Mouse (Mus musculus) limb, embryonic 14.5 days (tissue): ENCODE measurements around the gene Mst1. TPM values are rescaled to one million over a fixed set of nuclear protein-coding genes. Genes with fewer than 3 reads are reported as not detected.

Source experiments
- ATAC-seq: fragments of 200-750 bp; cut with Nextera tagmentation; 2 replicates; pipeline ENCODE4 v1.8.0; 2017; ENCODE audit warnings: low read depth, moderate number of reproducible peaks, moderate TSS enrichment; ENCODE audit not compliant: low FRiP score
- DNase-seq: peaks from one replicate; pipeline ENCODE4 v3.0.0-alpha.2; 2015; ENCODE audit warnings: low spot score
- H3K27ac ChIP-seq: fragments of 300-500 bp; sonication (generic); replicated peaks from 2 replicates; pipeline ENCODE4 v1.5.1; 2014; ENCODE audit warnings: low read depth, mild to moderate bottlenecking, low read length, moderate library complexity, mixed read lengths
- H3K27me3 ChIP-seq: fragments of 300-500 bp; sonication (generic); 2 replicates; pipeline ENCODE4 v1.6.1; 2014; ENCODE audit warnings: low read length, mixed read lengths; ENCODE audit not compliant: control insufficient read depth, insufficient read depth
- H3K36me3 ChIP-seq: fragments of 300-500 bp; sonication (generic); 2 replicates; pipeline ENCODE4 v1.6.1; 2014; ENCODE audit warnings: mild to moderate bottlenecking, low read length, moderate library complexity, mixed read lengths; ENCODE audit not compliant: control insufficient read depth, insufficient read depth
- H3K4me1 ChIP-seq: fragments of 300-500 bp; sonication (generic); 2 replicates; pipeline ENCODE4 v1.6.1; 2014; ENCODE audit warnings: antibody characterized with exemption, low read length, mixed read lengths; ENCODE audit not compliant: control insufficient read depth, insufficient read depth
- H3K4me2 ChIP-seq: fragments of 300-500 bp; sonication (generic); replicated peaks from 2 replicates; pipeline ENCODE4 v1.6.1; 2014; ENCODE audit warnings: low read depth, mild to moderate bottlenecking, low read length, moderate library complexity; ENCODE audit not compliant: severe bottlenecking
- H3K4me3 ChIP-seq: fragments of 300-500 bp; sonication (generic); replicated peaks from 2 replicates; pipeline ENCODE4 v1.5.1; 2014; ENCODE audit warnings: low read length
- H3K9ac ChIP-seq: fragments of 300-500 bp; sonication (generic); 2 replicates; pipeline ENCODE4 v1.6.1; 2014; ENCODE audit warnings: mild to moderate bottlenecking, low read depth, low read length, moderate library complexity; ENCODE audit not compliant: severe bottlenecking
- H3K9me3 ChIP-seq: fragments of 300-500 bp; sonication (generic); 2 replicates; pipeline ENCODE4 v1.6.1; 2016; ENCODE audit warnings: low read length; ENCODE audit not compliant: control insufficient read depth
- POLR2A ChIP-seq: fragments of 200-500 bp; IDR thresholded peaks from 2 replicates; pipeline ENCODE4 v1.8.0; 2012; ENCODE audit warnings: inconsistent platforms, mild to moderate bottlenecking, moderate library complexity, borderline replicate concordance; ENCODE audit not compliant: insufficient read depth, insufficient read length; ENCODE audit errors: extremely low read depth
- WGBS: fragments of 180-500 bp; shearing (Covaris S2); extraction: QIAGEN DNeasy Blood & Tissue Kit; methylation state at CpG from one replicate; pipeline ENCODE4 v1.1.7; 2014; 5-methylcytosine and 5-hydroxymethylcytosine counted together
- polyA plus RNA-seq, 2 experiments: library from polyadenylated mRNA; depleted of rRNA in 1 of 2; stranded (reverse) in 1 of 2; unstranded in 1 of 2; fragments of >200 nt; fragmentation: Nextera tagmentation in 1 of 2; extraction: Ambion mirVana in 1 of 2; gene quantifications; 2 replicates each; pipeline versions ENCODE4 v1.2.1 to v1.2.3; 2012 to 2014

Gene Mst1
- polyA plus RNA-seq, 2 experiments = 1.1 to 1.6 TPM

DNA sequence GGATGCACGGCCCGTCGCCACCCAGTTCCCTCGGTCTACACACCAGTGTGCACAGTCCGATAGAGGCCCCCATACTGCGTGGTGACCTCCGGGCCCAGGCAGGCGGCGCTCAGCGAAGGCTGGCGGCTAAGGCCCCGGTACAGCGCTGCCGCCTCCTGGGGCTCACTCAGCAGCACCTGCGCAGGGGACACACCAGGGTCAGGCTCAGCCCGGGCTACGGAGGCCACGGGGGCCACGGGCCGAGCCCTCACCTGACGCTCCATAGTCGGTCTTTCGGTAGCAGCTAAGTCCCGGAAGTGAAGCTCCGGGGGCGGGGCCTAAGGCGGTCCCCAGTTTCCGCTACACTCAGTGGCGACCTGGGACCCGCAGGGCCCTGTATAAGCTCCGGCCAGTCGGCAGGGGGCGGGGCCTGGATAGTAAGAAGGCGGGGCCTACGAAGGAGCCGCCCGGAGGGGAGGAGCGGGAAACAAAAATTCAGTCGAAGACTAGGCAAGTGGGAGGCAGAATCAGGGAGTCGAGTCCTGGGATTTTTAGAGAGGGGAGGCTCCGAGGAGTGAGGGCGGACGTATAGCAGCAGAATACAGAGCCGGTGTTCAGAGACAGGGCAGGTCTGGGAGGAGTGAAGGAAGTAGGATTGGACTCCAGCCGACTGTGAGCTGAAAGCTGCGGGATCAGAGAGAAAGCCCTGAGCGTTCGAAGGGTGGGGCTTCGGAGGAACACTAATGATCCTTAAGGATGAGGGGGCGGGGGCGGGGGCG lies 14.1 kb downstream of the Mst1 start, which contains the start of gene Apeh:
Gene Apeh (minus strand): TSS at position 423 of the 758 bp plus-strand sequence.
- Histone ChIP-seq H3K4me1 (0 out of 2 replicates have a peak, but pooled peaks cover 9% of the 10 kb centered on the region), H3K27ac (peak within 1 kb of the TSS; percentile 63; the same call in 1 of the 2 replicates), H3K4me3 (peak within 1 kb of the TSS; percentile 56), H3K4me2 (peak within 1 kb of the TSS; percentile 69), H3K9ac (peak within 1 kb of the TSS; percentile 62), H3K36me3 (peaks cover 32% of the 10 kb centered on the region), H3K9me3 (no peaks in the 10 kb centered on the region), H3K27me3 (no peaks in the 10 kb centered on the region)
- peak; percentile 92 for DNase-seq
- 0 out of 2 replicates have a peak, but pooled peaks have one; percentile 12 for TF ChIP-seq POLR2A
- under 1% methylated on average over 52 of the region's 52 CpGs for WGBS
- peak; percentile 92 for ATAC-seq

GRCm38 (mm10) chr9:108094998-108095411 lies 14.8 kb downstream of the Mst1 start:
- ATAC-seq (no peak; the same call in 1 of the 2 replicates), DNase-seq (no peak)
- Histone ChIP-seq H3K4me3 (peak overlapping the region; percentile 56), H3K36me3 (peaks cover 25% of the 10 kb centered on the region), H3K4me1 (0 out of 2 replicates have a peak, but pooled peaks cover 9% of the 10 kb centered on the region), H3K9ac (peak overlapping the region; percentile 62), H3K4me2 (peak overlapping the region; percentile 69), H3K27me3 (no peaks in the 10 kb centered on the region), H3K9me3 (no peaks in the 10 kb centered on the region), H3K27ac (no peak overlapping the region; the same call in 1 of the 2 replicates)
- TF ChIP-seq POLR2A = no peak
- under 1% methylated on average over 13 of the region's 16 CpGs for WGBS

- 19% methylated on average over 3 of the region's 3 CpGs for WGBS
- Histone ChIP-seq H3K4me3 (peak overlapping the region; percentile 56), H3K4me2 (peak overlapping the region; percentile 69), H3K9me3 (no peaks in the 10 kb centered on the region), H3K27ac (no peak overlapping the region), H3K9ac (peak overlapping the region; percentile 62; the same call in 1 of the 2 replicates), H3K4me1 (0 out of 2 replicates have a peak, but pooled peaks cover 9% of the 10 kb centered on the region), H3K36me3 (peaks cover 20% of the 10 kb centered on the region), H3K27me3 (no peaks in the 10 kb centered on the region)
- no peak for TF ChIP-seq POLR2A
- ATAC-seq = peak; percentile 26; the same call in 1 of the 2 replicates
- DNase-seq = peak; percentile 74
Observed at GRCm38 (mm10) chr9:108095518-108095917, 15.3 kb downstream of the Mst1 start.

GRCm38 (mm10) chr9:108095949-108096712 lies 15.9 kb downstream of the Mst1 start:
- ATAC-seq (no peak), DNase-seq (no peak)
- H3K4me1 ChIP-seq = 0 out of 2 replicates have a peak, but pooled peaks cover 9% of the 10 kb centered on the region
- H3K36me3 ChIP-seq = peaks cover 14% of the 10 kb centered on the region
- WGBS = 68% methylated on average over 10 of the region's 10 CpGs
- H3K4me2 ChIP-seq = no peak overlapping the region
- H3K4me3 ChIP-seq = no peak overlapping the region
- H3K9ac ChIP-seq = no peak overlapping the region
- H3K27me3 ChIP-seq = no peaks in the 10 kb centered on the region
- no peak for TF ChIP-seq POLR2A
- no peaks in the 10 kb centered on the region for H3K9me3 ChIP-seq
- H3K27ac ChIP-seq = no peak overlapping the region

DNA sequence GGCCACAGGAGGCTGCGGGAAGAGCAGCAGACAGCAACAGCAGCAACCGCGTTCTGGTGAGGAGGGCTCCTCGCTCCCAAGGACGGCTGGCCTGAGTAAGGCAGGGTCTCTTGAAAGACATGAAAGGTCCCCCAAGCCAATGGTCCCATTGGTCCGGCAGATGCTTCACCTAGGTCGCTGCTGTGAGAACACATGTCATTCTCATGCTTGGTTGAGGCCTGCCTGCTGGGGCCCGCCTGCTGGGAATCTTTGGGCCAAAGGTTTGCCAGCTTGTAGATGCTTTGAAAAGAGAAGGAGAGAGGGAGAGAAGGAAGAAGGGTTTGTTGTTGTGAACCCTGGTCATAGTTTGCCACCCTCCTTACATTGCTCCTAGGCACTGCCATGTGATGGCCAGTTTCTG lies 19.4 kb downstream of the Mst1 start:
- Histone ChIP-seq H3K27ac (no peak overlapping the region), H3K4me1 (peaks cover 7% of the 10 kb centered on the region; the same call in 1 of the 2 replicates), H3K4me3 (no peak overlapping the region), H3K9ac (no peak overlapping the region), H3K27me3 (no peaks in the 10 kb centered on the region), H3K9me3 (no peaks in the 10 kb centered on the region), H3K36me3 (no peaks in the 10 kb centered on the region), H3K4me2 (no peak overlapping the region)
- ATAC-seq (no peak), DNase-seq (no peak)
- 85% methylated on average over 8 of the region's 8 CpGs for WGBS
- no peak for TF ChIP-seq POLR2A
